Mouse (Mus musculus): ENCODE results near the gene Fhad1.

DNA sequence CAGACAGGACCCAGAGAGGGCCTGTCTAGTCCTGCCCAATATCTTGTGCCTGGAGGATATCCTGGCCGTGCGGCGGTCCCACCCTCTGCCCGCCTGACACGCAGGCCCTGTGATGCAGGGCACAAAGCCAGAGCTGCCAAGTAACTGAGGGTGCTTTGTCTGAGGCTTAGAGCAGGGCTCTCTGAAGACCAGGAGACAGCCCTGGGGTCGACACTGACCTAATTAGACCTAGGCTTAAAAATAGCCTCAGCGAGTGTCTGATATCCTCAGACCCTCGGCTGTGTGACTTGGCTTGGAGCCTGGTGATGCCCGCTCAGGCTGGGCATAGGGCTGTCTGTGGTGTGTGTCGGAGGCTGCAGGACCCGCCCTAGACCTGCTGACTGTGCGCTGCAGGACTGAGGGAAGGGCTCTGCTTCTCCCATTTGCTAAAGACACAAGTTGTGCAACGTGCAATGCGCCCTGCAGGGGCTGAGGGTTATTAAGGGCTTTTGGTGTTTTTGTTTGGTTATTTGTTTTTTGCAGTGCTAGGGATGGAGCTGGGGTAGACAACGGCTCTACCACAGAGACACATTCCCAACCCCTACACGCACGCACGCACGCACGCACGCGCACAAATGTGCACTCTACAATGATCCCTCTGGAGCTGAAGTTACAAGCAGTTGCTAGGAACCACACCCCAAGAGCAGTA is 42.8 kb upstream of the Fhad1 start:
- TF ChIP-seq POLR2A (IDR thresholded peaks at IDR 0.05; ENCODE audit: insufficient read depth, low read length) (no peak), CTCF (IDR thresholded peaks at IDR 0.05; ENCODE audit: low read depth, low read length) (no peak), EP300 (IDR thresholded peaks at IDR 0.05; ENCODE audit: insufficient read depth, low read depth, low read length) (no peak)

Measured in ES-Bruce4 (cell line).